Mouse (Mus musculus) CH12.LX (cell line): ENCODE data around the gene Wdr4. TPM values are rescaled to one million over a fixed set of nuclear protein-coding genes. Genes with fewer than 3 reads are reported as not detected.
A peak's percentile ranks its signal among the peaks of the same experiment; 100 is the strongest.

ENCODE experiments used
- DNase-seq: peaks from one replicate; pipeline ENCODE4 v3.0.0-alpha.2; 2013; ENCODE audit errors: extremely low read depth
- H3K27ac ChIP-seq: 2 replicates; pipeline ENCODE4 v1.5.1; 2012; ENCODE audit warnings: low read depth, mild to moderate bottlenecking, control low read depth, moderate library complexity; ENCODE audit not compliant: insufficient read depth
- H3K27me3 ChIP-seq: replicated peaks from 2 replicates; pipeline ENCODE3; 2012; ENCODE audit warnings: inconsistent platforms
- H3K36me3 ChIP-seq, 2 experiments: replicated peaks in 1 of 2; 2 replicates each; pipeline versions ENCODE3 to v1.6.1; 2012; ENCODE audit warnings: inconsistent platforms in 1 of 2, low read length in 1 of 2, mild to moderate bottlenecking in 1 of 2, mixed read lengths in 1 of 2, moderate library complexity in 1 of 2; ENCODE audit not compliant: control insufficient read depth in 1 of 2, insufficient read depth in 1 of 2
- H3K4me1 ChIP-seq, 2 experiments: 2 replicates each; pipeline ENCODE4 v1.6.1; 2012; ENCODE audit warnings: inconsistent platforms in 1 of 2, moderate library complexity in 1 of 2; ENCODE audit not compliant: insufficient read depth in 2 of 2, control insufficient read depth in 1 of 2
- H3K4me2 ChIP-seq: 2 replicates; pipeline ENCODE4 v1.6.1; 2012; ENCODE audit warnings: low read depth, mild to moderate bottlenecking, control low read depth; ENCODE audit not compliant: poor library complexity, insufficient read depth, severe bottlenecking
- H3K4me3 ChIP-seq, 3 experiments: fragments of 150-350 bp in 1 of 3; sonication (generic) in 1 of 3; replicated peaks in 1 of 3; 2 replicates each; pipeline versions ENCODE3 to v1.5.1; 2011 to 2012; ENCODE audit warnings: low read depth in 2 of 3, low read length in 2 of 3, mild to moderate bottlenecking in 2 of 3, moderate library complexity in 2 of 3, control low read depth in 1 of 3, improper control_type of control experiment in 1 of 3, inconsistent platforms in 1 of 3, mixed read lengths in 1 of 3; ENCODE audit not compliant: poor library complexity in 1 of 3
- H3K79me2 ChIP-seq: replicated peaks from 2 replicates; pipeline ENCODE4 v1.6.1; 2012; ENCODE audit warnings: mild to moderate bottlenecking, moderate library complexity; ENCODE audit not compliant: control insufficient read depth, poor library complexity, insufficient read depth, severe bottlenecking; ENCODE audit errors: extremely low read depth
- H3K9ac ChIP-seq: 2 replicates; pipeline ENCODE4 v1.6.1; 2012; ENCODE audit warnings: low read depth, mild to moderate bottlenecking, control low read depth, moderate library complexity; ENCODE audit not compliant: insufficient read depth
- H3K9me3 ChIP-seq: replicated peaks from 2 replicates; pipeline ENCODE3; 2012; ENCODE audit warnings: low read length, inconsistent platforms, mixed read lengths
- BHLHE40 ChIP-seq: IDR thresholded peaks from 2 replicates; pipeline ENCODE4 v1.6.1; 2011; ENCODE audit warnings: mild to moderate bottlenecking, low read depth, low read length, improper control_type of control experiment
- CTCF ChIP-seq, 2 experiments: IDR thresholded peaks in 1 of 2; conservative IDR thresholded peaks in 1 of 2; 2 replicates each; pipeline ENCODE4 v1.5.1; 2011 to 2012; ENCODE audit warnings: low read depth in 2 of 2, low read length in 2 of 2, improper control_type of control experiment in 1 of 2, inconsistent platforms in 1 of 2, mild to moderate bottlenecking in 1 of 2, moderate library complexity in 1 of 2
- E2F4 ChIP-seq: IDR thresholded peaks from 2 replicates; pipeline ENCODE4 v1.6.1; 2011; ENCODE audit warnings: low read depth, low read length, improper control_type of control experiment; ENCODE audit not compliant: insufficient replicate concordance
- ELF1 ChIP-seq: IDR thresholded peaks from 2 replicates; pipeline ENCODE4 v1.6.1; 2014; ENCODE audit warnings: low read depth, mild to moderate bottlenecking, inconsistent platforms, low read length, improper control_type of control experiment
- EP300 ChIP-seq: IDR thresholded peaks from 2 replicates; pipeline ENCODE4 v1.6.1; 2011; ENCODE audit warnings: low read length, improper control_type of control experiment
- GABPA ChIP-seq: IDR thresholded peaks from 2 replicates; pipeline ENCODE4 v1.6.1; 2012; ENCODE audit warnings: low read depth, low read length, improper control_type of control experiment, inconsistent platforms; ENCODE audit not compliant: insufficient replicate concordance
- HCFC1 ChIP-seq: IDR thresholded peaks from 2 replicates; pipeline ENCODE4 v1.6.1; 2012; ENCODE audit warnings: low read depth, mild to moderate bottlenecking, inconsistent platforms, low read length, improper control_type of control experiment
- JUN ChIP-seq: IDR thresholded peaks from 2 replicates; pipeline ENCODE4 v1.6.1; 2011; ENCODE audit warnings: low read depth, mild to moderate bottlenecking, low read length, improper control_type of control experiment, moderate library complexity; ENCODE audit not compliant: insufficient read depth
- JUND ChIP-seq: conservative IDR thresholded peaks from 2 replicates; pipeline ENCODE4 v1.6.1; 2011; ENCODE audit warnings: low read depth, low read length, improper control_type of control experiment
- KAT2A ChIP-seq: IDR thresholded peaks from 2 replicates; pipeline ENCODE4 v1.6.1; 2012; ENCODE audit warnings: low read length, improper control_type of control experiment, inconsistent platforms; ENCODE audit not compliant: insufficient replicate concordance
- MAFK ChIP-seq: IDR thresholded peaks from 2 replicates; pipeline ENCODE4 v1.6.1; 2011; ENCODE audit warnings: low read length, improper control_type of control experiment; ENCODE audit not compliant: insufficient replicate concordance
- MAZ ChIP-seq: IDR thresholded peaks from 2 replicates; pipeline ENCODE4 v1.6.1; 2012; ENCODE audit warnings: low read depth, mild to moderate bottlenecking, inconsistent platforms, low read length, improper control_type of control experiment, moderate library complexity
- MEF2A ChIP-seq: IDR thresholded peaks from 2 replicates; pipeline ENCODE4 v1.6.1; 2014; ENCODE audit warnings: low read depth, mild to moderate bottlenecking, inconsistent platforms, low read length, improper control_type of control experiment, borderline replicate concordance
- MXI1 ChIP-seq: IDR thresholded peaks from 2 replicates; pipeline ENCODE4 v1.6.1; 2011; ENCODE audit warnings: mild to moderate bottlenecking, low read depth, low read length, improper control_type of control experiment
- MYC ChIP-seq: IDR thresholded peaks from 2 replicates; pipeline ENCODE4 v1.6.1; 2011; ENCODE audit warnings: low read depth, mild to moderate bottlenecking, improper control_type of control experiment, low read length
- NELFE ChIP-seq: IDR thresholded peaks from 2 replicates; pipeline ENCODE4 v1.6.1; 2011; ENCODE audit warnings: low read depth, low read length, improper control_type of control experiment
- PAX5 ChIP-seq: IDR thresholded peaks from 2 replicates; pipeline ENCODE4 v1.6.1; 2012; ENCODE audit warnings: low read length, inconsistent platforms, mixed read lengths
- POLR2A ChIP-seq: IDR thresholded peaks from 2 replicates; pipeline ENCODE4 v1.6.1; 2011; ENCODE audit warnings: low read depth, mild to moderate bottlenecking, improper control_type of control experiment, low read length
- RAD21 ChIP-seq: IDR thresholded peaks from 2 replicates; pipeline ENCODE4 v1.6.1; 2011; ENCODE audit warnings: low read depth, mild to moderate bottlenecking, low read length, improper control_type of control experiment, moderate library complexity
- RCOR1 ChIP-seq: conservative IDR thresholded peaks from 2 replicates; pipeline ENCODE4 v1.6.1; 2012; ENCODE audit warnings: low read depth, mild to moderate bottlenecking, inconsistent platforms, low read length, improper control_type of control experiment
- SIN3A ChIP-seq: IDR thresholded peaks from 2 replicates; pipeline ENCODE4 v1.6.1; 2012; ENCODE audit warnings: low read length, improper control_type of control experiment, inconsistent platforms
- SMC3 ChIP-seq: IDR thresholded peaks from 2 replicates; pipeline ENCODE4 v1.6.1; 2011; ENCODE audit warnings: low read depth, low read length, improper control_type of control experiment
- TCF12 ChIP-seq: IDR thresholded peaks from 2 replicates; pipeline ENCODE4 v1.6.1; 2014; ENCODE audit warnings: low read depth, mild to moderate bottlenecking, inconsistent platforms, low read length, improper control_type of control experiment
- UBTF ChIP-seq: IDR thresholded peaks from 2 replicates; pipeline ENCODE4 v1.6.1; 2012; ENCODE audit warnings: low read depth, mild to moderate bottlenecking, inconsistent platforms, low read length, improper control_type of control experiment, moderate library complexity
- USF1 ChIP-seq: IDR thresholded peaks from 2 replicates; pipeline ENCODE4 v1.6.1; 2014; ENCODE audit warnings: low read depth, mild to moderate bottlenecking, inconsistent platforms, low read length, improper control_type of control experiment
- USF2 ChIP-seq: conservative IDR thresholded peaks from 2 replicates; pipeline ENCODE4 v1.6.1; 2011; ENCODE audit warnings: low read depth, low read length, improper control_type of control experiment
- ZKSCAN1 ChIP-seq: IDR thresholded peaks from 2 replicates; pipeline ENCODE4 v1.6.1; 2012; ENCODE audit warnings: low read depth, inconsistent platforms, low read length, improper control_type of control experiment, borderline replicate concordance
- ZNF384 ChIP-seq: IDR thresholded peaks from 2 replicates; pipeline ENCODE4 v1.6.1; 2012; ENCODE audit warnings: low read depth, low read length, improper control_type of control experiment, inconsistent platforms
- dilution Hi-C: fragments of 300-500 bp; cut with MboI; formaldehyde crosslinking; loops from 2 replicates; pipeline ENCODE4 v1.14.3; 2020; ENCODE audit warnings: low sequenced_read_pairs; ENCODE audit not compliant: extremely low pct_unique_long_range_greater_than_20kb, extremely low pct_ligation_motif_present
- in situ Hi-C: fragments of 300-500 bp; cut with MboI; formaldehyde crosslinking; loops from 3 replicates; pipeline ENCODE4 v1.14.3; 2019; ENCODE audit warnings: low sequenced_read_pairs, low pct_ligation_motif_present, low pct_unique_long_range_greater_than_20kb, mixed read lengths
- polyA plus RNA-seq: library from polyadenylated mRNA; unstranded; fragments of >175 nt; gene quantifications from 2 replicates; pipeline ENCODE4 v1.2.1, GENCODE M21; 2012; ENCODE audit warnings: low read depth; ENCODE audit not compliant: insufficient read length
- total RNA-seq, 2 experiments: library from RNA; depleted of rRNA; stranded (reverse); fragments of 300-350 nt in 1 of 2; fragments of >200 nt in 1 of 2; gene quantifications; 2 replicates each; pipeline ENCODE4 v1.2.3; 2012 to 2014

Wdr4 gene
- total and polyA plus RNA-seq, 3 experiments = 48.3 to 56.2 (median 51.4) TPM

GRCm38 (mm10) chr17:31450206-31450605 lies 69.6 kb downstream of the Wdr4 start:
- DNase-seq = no peak
- in situ Hi-C loops = no loop called here
- TF ChIP-seq POLR2A = no peak
- no peak for TF ChIP-seq ELF1
- TF ChIP-seq RAD21 = no peak
- no peak for TF ChIP-seq SMC3
- TF ChIP-seq PAX5 = no peak
- TF ChIP-seq SIN3A = no peak
- TF ChIP-seq JUND = no peak
- TF ChIP-seq CTCF (conservative IDR thresholded peaks at IDR 0.05 in 1 of 2, IDR thresholded peaks at IDR 0.05 in 1 of 2; ENCODE audit: low read depth in 2 of 2, low read length in 2 of 2) = no peak
- H3K36me3 ChIP-seq = no peaks in the 10 kb centered on the region
- no peaks in the 10 kb centered on the region for H3K79me2 ChIP-seq
- dilution Hi-C loops = no loop called here
- peaks cover 7 to 32% of the 10 kb centered on the region in 2 experiments for H3K4me1 ChIP-seq
- H3K27ac ChIP-seq = no peak overlapping the region
- H3K4me3 ChIP-seq = no peak overlapping the region
- no peaks in the 10 kb centered on the region for H3K9me3 ChIP-seq
- H3K27me3 ChIP-seq = peaks cover 43% of the 10 kb centered on the region
- no peak overlapping the region for H3K9ac ChIP-seq
- no peak overlapping the region for H3K4me2 ChIP-seq

- DNase-seq = no peak
- in situ Hi-C loops = no loop called here
- Histone ChIP-seq H3K36me3 (no peaks in the 10 kb centered on the region), H3K27ac (no peak overlapping the region), H3K4me2 (no peak overlapping the region)
- no peak for TF ChIP-seq MYC
- no peak for TF ChIP-seq GABPA
- no peak for TF ChIP-seq NELFE
- no peak for TF ChIP-seq E2F4
- no peak for TF ChIP-seq BHLHE40
- TF ChIP-seq TCF12 = no peak
- TF ChIP-seq USF2 = no peak
- no peak for TF ChIP-seq JUN
- peak in 1 of 2 experiments; percentile 52; a peak in 2 of 4 replicates for TF ChIP-seq CTCF (conservative IDR thresholded peaks at IDR 0.05 in 1 of 2, IDR thresholded peaks at IDR 0.05 in 1 of 2; ENCODE audit: low read depth in 2 of 2, low read length in 2 of 2)
- TF ChIP-seq UBTF = no peak
- no peak for TF ChIP-seq USF1
- TF ChIP-seq MAZ = no peak
- TF ChIP-seq ELF1 = no peak
- TF ChIP-seq HCFC1 = no peak
- no peak for TF ChIP-seq KAT2A
- no peak for TF ChIP-seq JUND
- no peak for TF ChIP-seq MEF2A
- no peak for TF ChIP-seq ZKSCAN1
- no peak for TF ChIP-seq RCOR1
- peak; percentile 36 for TF ChIP-seq RAD21
- TF ChIP-seq MAFK = no peak
- no peak for TF ChIP-seq ZNF384
- no peak for TF ChIP-seq EP300
- TF ChIP-seq SMC3 = peak; percentile 44
- no peak for TF ChIP-seq MXI1
- TF ChIP-seq, all 38 proteins: peak for 3
- dilution Hi-C loops = no loop called here
- Histone ChIP-seq H3K27me3 (peaks cover 57% of the 10 kb centered on the region), H3K4me3 (no peak overlapping the region), H3K9me3 (no peaks in the 10 kb centered on the region), H3K9ac (no peak overlapping the region), H3K79me2 (no peaks in the 10 kb centered on the region), H3K4me1 (peaks cover 3 to 20% of the 10 kb centered on the region in 2 experiments)
Observed at GRCm38 (mm10) chr17:31448519-31448918, 71.3 kb downstream of the Wdr4 start.
